Mouse (Mus musculus) heart, postnatal 0 days (tissue): Measurements from ENCODE around the gene Gstt2.

Experiments used
- CTCF ChIP-seq: IDR thresholded peaks from 2 replicates; pipeline ENCODE4 v1.5.1; 2016; ENCODE audit warnings: antibody characterized with exemption, control low read depth, low read depth
- EP300 ChIP-seq: IDR thresholded peaks from 2 replicates; pipeline ENCODE4 v1.6.1; 2016; ENCODE audit warnings: antibody characterized with exemption, low read depth

GRCm38 (mm10) chr10:75859107-75859746, 22.0 kb upstream of the Gstt2 start:
- TF ChIP-seq CTCF (no peak), EP300 (no peak)
